Mouse (Mus musculus) intestine, embryonic 16.5 days (tissue): ENCODE measurements around the gene Tmem200a. TPM values are rescaled to one million over a fixed set of nuclear protein-coding genes. Genes with fewer than 3 reads are reported as not detected.

ENCODE experiments used
- ATAC-seq: fragments of 200-750 bp; cut with Nextera tagmentation; 2 replicates; pipeline ENCODE4 v1.8.0; 2017; ENCODE audit warnings: moderate TSS enrichment, moderate library complexity
- H3K27ac ChIP-seq: fragments of 300-500 bp; sonication (generic); 2 replicates; pipeline ENCODE4 v1.5.1; 2014; ENCODE audit warnings: mild to moderate bottlenecking, low read length
- H3K27me3 ChIP-seq: fragments of 300-500 bp; sonication (generic); replicated peaks from 2 replicates; pipeline ENCODE4 v1.6.1; 2014; ENCODE audit warnings: low read length, control low read depth, mixed read lengths; ENCODE audit not compliant: control insufficient read depth, insufficient read depth
- H3K36me3 ChIP-seq: fragments of 300-500 bp; sonication (generic); 2 replicates; pipeline ENCODE4 v1.6.1; 2014; ENCODE audit warnings: low read length, control low read depth; ENCODE audit not compliant: control insufficient read depth, insufficient read depth
- H3K4me1 ChIP-seq: fragments of 300-500 bp; sonication (generic); 2 replicates; pipeline ENCODE4 v1.6.1; 2014; ENCODE audit warnings: low read length, control low read depth, mixed read lengths; ENCODE audit not compliant: control insufficient read depth, insufficient read depth
- H3K4me2 ChIP-seq: fragments of 300-500 bp; sonication (generic); 2 replicates; pipeline ENCODE4 v1.6.1; 2014; ENCODE audit warnings: low read depth, low read length, control low read depth
- H3K4me3 ChIP-seq: fragments of 300-500 bp; sonication (generic); 2 replicates; pipeline ENCODE4 v1.5.1; 2014; ENCODE audit warnings: mild to moderate bottlenecking, low read length
- H3K9ac ChIP-seq: fragments of 300-500 bp; sonication (generic); 2 replicates; pipeline ENCODE4 v1.6.1; 2014; ENCODE audit warnings: low read depth, low read length
- H3K9me3 ChIP-seq: fragments of 300-500 bp; sonication (generic); 2 replicates; pipeline ENCODE4 v1.6.1; 2016; ENCODE audit warnings: low read length, control low read depth; ENCODE audit not compliant: control insufficient read depth
- WGBS: fragments of 180-500 bp; shearing (Covaris S2); extraction: QIAGEN DNeasy Blood & Tissue Kit; methylation state at CpG from one replicate; pipeline ENCODE4 v1.1.7; 2014; 5-methylcytosine and 5-hydroxymethylcytosine counted together
- polyA plus RNA-seq: library from polyadenylated mRNA; unstranded; fragments of >200 nt; fragmentation: Nextera tagmentation; extraction: Ambion mirVana; gene quantifications from 2 replicates; pipeline ENCODE4 v1.2.1, GENCODE M21; 2015

Gene Tmem200a
- 4.5 and 5.7 TPM in 2 replicates for polyA plus RNA-seq

DNA sequence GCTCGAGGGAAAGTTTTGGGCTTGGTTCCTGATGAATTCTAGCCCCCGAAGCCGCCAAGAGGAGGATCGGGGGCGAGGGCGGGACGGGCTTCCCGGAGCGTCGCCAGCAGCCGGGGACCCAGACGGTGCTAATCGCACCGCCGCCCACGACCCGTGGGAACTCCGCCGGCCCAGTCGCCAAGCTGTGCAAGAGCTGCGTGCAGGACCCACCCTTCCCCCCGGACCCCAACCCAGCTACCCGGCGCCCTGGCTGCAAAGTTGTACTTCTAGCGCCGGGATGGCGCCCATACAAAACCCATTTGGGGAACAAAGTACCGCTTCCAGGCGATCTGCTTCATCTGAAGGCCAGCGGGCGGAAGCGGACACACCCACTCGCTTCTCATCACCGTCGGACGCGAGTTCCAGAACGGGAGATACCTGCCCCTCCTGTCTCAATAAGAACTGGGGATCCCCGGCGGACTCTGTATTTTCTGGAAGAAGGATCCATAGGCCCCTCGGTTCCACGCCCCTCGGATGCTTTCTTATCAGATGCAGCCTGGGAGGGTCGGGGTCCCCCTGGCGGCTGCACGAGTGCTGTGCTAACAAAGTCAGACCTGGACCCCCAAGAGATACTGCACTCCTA is at the start of gene Tmem200a:
Tmem200a (minus strand) TSS at position 532 of the 622 bp plus-strand sequence.
- H3K9ac ChIP-seq: peak within 1 kb of the TSS; percentile 60
- WGBS: under 1% methylated on average over 46 of the region's 46 CpGs
- peak within 1 kb of the TSS; percentile 93 for H3K4me2 ChIP-seq
- H3K4me1 ChIP-seq: no peaks in the 10 kb centered on the region
- ATAC-seq: peak; percentile 79
- H3K27ac ChIP-seq: no peak within 1 kb of the TSS
- H3K27me3 ChIP-seq: peaks cover 11% of the 10 kb centered on the region; the same call in 1 of the 2 replicates
- no peaks in the 10 kb centered on the region for H3K36me3 ChIP-seq
- no peaks in the 10 kb centered on the region for H3K9me3 ChIP-seq
- H3K4me3 ChIP-seq: peak within 1 kb of the TSS; percentile 67

DNA sequence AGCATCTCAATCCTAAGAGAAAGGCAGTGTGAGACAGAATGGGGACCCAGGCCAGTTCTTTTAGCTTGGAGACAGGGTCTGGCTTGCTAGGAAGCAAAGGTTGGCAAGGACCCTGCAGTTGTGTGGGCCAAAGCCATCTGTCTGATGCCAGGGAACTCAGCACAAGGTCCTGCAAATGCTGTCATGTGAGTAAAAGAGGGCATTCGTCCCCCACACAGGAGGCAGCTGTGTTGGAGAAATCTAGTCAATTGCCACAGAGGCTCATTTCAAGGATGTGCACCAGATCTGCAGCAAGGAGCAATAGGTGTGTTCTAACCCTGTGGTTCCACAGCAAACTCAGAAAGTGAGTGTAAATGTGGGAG is 41.0 kb upstream of the Tmem200a start:
- ATAC-seq: no peak
- H3K4me1 ChIP-seq: no peaks in the 10 kb centered on the region
- 63% methylated on average over 1 of the region's 1 CpGs for WGBS
- H3K4me3 ChIP-seq: no peak overlapping the region
- H3K9me3 ChIP-seq: no peaks in the 10 kb centered on the region
- H3K4me2 ChIP-seq: no peak overlapping the region
- no peak overlapping the region for H3K9ac ChIP-seq
- H3K27ac ChIP-seq: no peak overlapping the region
- no peaks in the 10 kb centered on the region for H3K27me3 ChIP-seq
- no peaks in the 10 kb centered on the region for H3K36me3 ChIP-seq

DNA sequence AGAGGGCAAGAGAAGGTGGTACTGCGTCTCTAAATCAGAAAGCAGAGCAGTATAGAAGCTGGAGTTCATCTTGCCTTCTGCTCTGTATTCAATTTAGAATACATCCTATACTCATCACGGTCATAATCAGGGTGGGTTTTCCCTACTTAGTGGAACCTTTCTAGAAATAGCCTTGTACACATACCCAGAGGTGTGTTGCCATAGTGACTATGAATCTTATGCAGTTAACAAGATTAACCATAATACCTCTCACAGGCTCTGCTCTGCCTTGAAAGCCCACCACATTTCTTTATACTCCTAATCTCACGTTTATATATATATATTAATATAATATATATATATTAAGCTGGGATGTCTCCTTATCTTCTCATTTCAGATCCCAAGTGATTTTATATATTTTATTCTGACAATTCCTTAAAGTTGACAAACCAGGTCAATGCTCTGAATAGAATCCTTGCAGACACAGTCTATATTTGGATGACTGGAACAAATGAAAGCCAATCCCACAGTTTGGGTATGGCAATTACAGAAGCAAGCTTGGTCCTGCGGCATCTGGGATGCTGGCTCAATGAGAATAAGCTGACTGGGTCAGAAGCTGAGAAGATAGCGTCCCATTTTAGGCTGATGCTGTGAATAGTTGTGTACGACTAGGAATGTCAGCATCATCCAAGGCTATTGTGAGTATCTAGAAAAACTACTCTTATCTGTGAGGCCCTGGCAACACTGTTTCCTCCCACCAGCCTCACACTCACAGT is 40.4 kb upstream of the Tmem200a start:
- Histone ChIP-seq H3K4me2 (no peak overlapping the region), H3K27ac (no peak overlapping the region), H3K9me3 (no peaks in the 10 kb centered on the region), H3K4me1 (no peaks in the 10 kb centered on the region), H3K9ac (no peak overlapping the region), H3K27me3 (no peaks in the 10 kb centered on the region), H3K36me3 (no peaks in the 10 kb centered on the region), H3K4me3 (no peak overlapping the region)
- ATAC-seq: no peak
- WGBS: 88% methylated on average over 6 of the region's 6 CpGs

DNA sequence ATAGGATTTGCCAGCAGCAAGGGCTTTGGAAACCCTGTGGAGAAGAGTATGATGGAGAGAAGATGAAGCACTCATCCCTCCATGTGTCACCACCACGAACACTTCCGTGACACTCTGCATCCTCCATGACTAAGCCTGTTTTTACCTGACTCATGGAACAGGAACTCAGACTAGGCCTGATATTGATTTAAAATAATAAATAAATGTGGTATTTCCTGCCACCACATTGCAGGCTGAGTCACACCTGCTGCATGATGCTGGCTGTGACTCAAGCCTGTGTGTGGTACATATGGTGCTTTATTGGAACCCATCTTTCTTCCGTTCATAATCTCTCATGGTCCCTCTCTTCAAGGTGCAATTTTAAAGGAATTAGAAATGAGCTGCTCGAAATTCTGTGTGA is 35.6 kb upstream of the Tmem200a start:
- no peak overlapping the region for H3K27ac ChIP-seq
- H3K4me2 ChIP-seq: no peak overlapping the region
- H3K9me3 ChIP-seq: no peaks in the 10 kb centered on the region
- H3K4me3 ChIP-seq: no peak overlapping the region
- no peaks in the 10 kb centered on the region for H3K36me3 ChIP-seq
- H3K9ac ChIP-seq: no peak overlapping the region
- no peaks in the 10 kb centered on the region for H3K27me3 ChIP-seq
- WGBS: 80% methylated on average over 4 of the region's 4 CpGs
- no peak for ATAC-seq
- no peaks in the 10 kb centered on the region for H3K4me1 ChIP-seq

DNA sequence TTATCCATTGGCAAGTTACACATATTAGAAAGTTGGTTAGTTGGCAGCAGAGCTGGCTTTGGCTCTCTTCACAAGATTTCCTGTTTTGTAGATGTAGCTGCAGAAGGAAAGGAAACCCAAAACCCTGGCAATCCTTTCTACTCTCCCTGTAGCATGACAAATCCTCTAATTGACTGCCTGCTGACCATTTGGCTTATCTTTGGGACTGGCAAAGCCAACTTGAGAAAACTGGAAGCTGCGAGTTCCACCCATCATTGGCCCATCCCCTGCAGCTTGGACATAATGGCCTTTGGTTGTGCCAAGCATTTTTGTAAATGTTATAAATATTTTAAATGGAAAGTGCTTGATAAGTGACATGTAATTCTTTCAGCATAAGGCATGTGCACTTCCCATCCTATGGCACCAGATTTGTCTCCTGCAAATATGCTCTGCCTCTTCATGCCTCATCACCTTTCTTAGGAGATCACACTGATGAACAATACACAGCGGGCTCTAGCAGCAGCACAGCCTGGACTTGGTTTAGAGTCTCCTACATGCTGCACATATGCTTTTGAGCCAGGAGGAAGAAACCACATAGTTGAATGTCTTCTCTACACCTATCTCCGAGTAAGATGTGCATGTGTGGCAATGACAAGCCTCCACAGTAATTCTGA is 24.6 kb upstream of the Tmem200a start:
- WGBS: 81% methylated on average over 3 of the region's 3 CpGs
- Histone ChIP-seq H3K27ac (no peak overlapping the region), H3K4me2 (no peak overlapping the region), H3K27me3 (no peaks in the 10 kb centered on the region), H3K4me3 (no peak overlapping the region), H3K4me1 (no peaks in the 10 kb centered on the region), H3K36me3 (no peaks in the 10 kb centered on the region), H3K9ac (no peak overlapping the region), H3K9me3 (no peaks in the 10 kb centered on the region)
- no peak for ATAC-seq

DNA sequence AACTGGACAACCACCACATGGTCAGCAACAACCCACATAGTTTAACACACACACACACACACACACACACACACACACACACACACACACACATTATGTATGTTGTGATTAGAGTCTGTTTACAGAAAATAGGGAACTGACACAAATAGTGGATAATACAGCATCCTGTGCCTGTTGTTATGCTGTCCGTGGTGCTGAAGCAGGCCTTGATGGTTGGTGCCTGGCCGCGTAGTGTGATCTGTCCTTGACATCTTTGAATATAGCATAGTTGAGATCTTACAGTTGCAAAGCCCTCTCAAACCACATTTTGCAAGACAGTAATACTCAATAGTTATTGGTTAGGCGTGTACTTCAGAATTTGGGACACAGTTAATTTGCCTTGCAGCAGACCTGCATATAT is 3.2 kb upstream of the Tmem200a start:
- no peaks in the 10 kb centered on the region for H3K9me3 ChIP-seq
- no peak for ATAC-seq
- no peaks in the 10 kb centered on the region for H3K36me3 ChIP-seq
- H3K4me2 ChIP-seq: no peak overlapping the region
- H3K27ac ChIP-seq: no peak overlapping the region
- no peak overlapping the region for H3K4me3 ChIP-seq
- H3K4me1 ChIP-seq: no peaks in the 10 kb centered on the region
- no peak overlapping the region for H3K9ac ChIP-seq
- 62% methylated on average over 4 of the region's 4 CpGs for WGBS
- H3K27me3 ChIP-seq: peaks cover 11% of the 10 kb centered on the region; the same call in 1 of the 2 replicates

DNA sequence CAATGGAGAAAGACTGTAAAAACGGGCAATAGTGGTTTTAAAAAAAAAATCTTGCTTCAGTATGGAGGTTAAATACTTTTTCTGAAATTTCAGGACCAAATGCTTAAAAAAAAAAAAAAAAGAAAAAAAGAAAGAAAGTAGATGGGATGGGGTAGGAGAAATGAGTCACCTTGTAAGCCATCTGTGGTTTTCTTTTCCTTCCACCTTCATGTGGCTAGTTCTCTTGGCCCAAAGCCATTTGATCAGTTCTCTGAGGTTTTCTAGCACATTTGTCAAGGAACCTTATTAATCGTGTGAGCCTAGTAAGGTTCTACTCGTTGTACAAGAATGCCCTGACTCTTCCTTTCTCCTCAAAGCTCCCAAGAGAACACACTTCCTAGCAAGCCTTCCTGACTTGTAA is 826 bp upstream of the Tmem200a start:
- no peak overlapping the region for H3K4me3 ChIP-seq
- no peak for ATAC-seq

DNA sequence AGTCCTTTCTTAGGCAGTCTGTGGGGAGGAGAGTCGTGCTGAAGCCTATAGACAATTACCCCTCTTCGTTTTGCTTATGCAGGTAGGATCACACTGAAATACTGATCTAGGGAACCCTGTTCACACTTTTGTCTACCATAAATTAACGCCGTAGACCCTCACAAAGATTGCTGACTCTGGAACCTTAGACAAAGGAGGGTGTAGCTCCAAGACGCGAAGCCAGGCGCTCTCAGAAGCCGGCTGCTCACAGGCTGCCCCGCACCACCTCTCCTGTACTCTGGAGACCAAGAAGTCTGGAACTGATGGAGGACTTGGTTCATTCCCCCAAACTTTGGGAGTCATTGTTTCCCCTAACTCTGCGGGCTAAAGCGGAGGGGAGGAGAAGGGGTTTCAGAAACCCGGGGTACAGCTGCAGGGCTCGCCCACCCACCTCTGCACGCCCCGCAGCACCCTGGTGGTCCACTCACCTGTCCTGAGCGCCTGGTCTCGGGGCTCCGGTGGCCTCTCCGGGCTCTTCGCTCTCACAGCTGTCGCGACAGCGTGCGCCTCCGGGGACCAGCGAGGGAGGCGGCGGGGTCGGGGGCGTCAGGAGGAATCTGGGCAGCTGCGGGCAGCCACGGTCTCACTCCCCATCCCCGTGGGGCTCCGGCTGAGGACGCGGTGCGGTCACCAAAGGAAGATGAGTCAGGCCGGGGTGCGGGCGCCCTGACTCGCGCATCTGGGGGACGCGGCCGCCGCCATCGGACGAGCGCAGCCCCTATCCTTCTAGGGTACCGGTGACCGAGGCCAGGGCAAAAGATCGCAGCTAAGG is 976 bp downstream of the Tmem200a start, which contains the start of gene Gm9767:
Gm9767 (plus strand) TSS at position 585 of the 811 bp plus-strand sequence.
- no peak within 1 kb of the TSS for H3K27ac ChIP-seq
- peak within 1 kb of the TSS; percentile 60 for H3K9ac ChIP-seq
- H3K27me3 ChIP-seq: peaks cover 11% of the 10 kb centered on the region; the same call in 1 of the 2 replicates
- H3K9me3 ChIP-seq: no peaks in the 10 kb centered on the region
- H3K36me3 ChIP-seq: no peaks in the 10 kb centered on the region
- H3K4me1 ChIP-seq: no peaks in the 10 kb centered on the region
- 1% methylated on average over 52 of the region's 52 CpGs for WGBS
- ATAC-seq: peak; percentile 60; the same call in 1 of the 2 replicates
- peak within 1 kb of the TSS; percentile 93 for H3K4me2 ChIP-seq
- peak within 1 kb of the TSS; percentile 67 for H3K4me3 ChIP-seq

More for the DNA sequence above, 826 bp upstream of the Tmem200a start:
- Histone ChIP-seq H3K4me1 (no peaks in the 10 kb centered on the region), H3K27me3 (peaks cover 11% of the 10 kb centered on the region; the same call in 1 of the 2 replicates), H3K27ac (no peak overlapping the region), H3K9ac (no peak overlapping the region), H3K4me2 (no peak overlapping the region), H3K36me3 (no peaks in the 10 kb centered on the region), H3K9me3 (no peaks in the 10 kb centered on the region)
- WGBS: 73% methylated on average over 3 of the region's 3 CpGs

DNA sequence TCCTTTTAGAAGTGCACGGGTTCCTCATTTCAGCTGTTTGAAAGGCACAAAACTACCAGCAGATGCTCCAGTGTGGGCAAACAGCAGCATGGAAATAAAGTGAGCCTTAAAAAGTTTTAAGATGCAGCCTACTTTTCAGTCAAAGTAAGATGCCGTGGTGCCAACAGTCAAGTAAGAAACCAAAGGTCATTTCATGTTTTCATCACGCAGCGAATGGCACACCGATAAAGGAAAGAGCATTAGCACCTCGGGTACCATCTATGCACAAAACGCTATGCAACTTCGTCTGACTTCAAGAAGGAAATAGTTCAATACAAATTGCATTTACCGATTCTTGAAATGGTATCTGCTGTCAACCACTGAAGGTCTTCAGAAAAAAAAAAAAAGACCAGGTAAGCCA is 1.9 kb downstream of the Tmem200a start:
- H3K36me3 ChIP-seq: no peaks in the 10 kb centered on the region
- no peaks in the 10 kb centered on the region for H3K4me1 ChIP-seq
- no peak overlapping the region for H3K27ac ChIP-seq
- H3K4me2 ChIP-seq: no peak overlapping the region
- peaks cover 11% of the 10 kb centered on the region; the same call in 1 of the 2 replicates for H3K27me3 ChIP-seq
- H3K4me3 ChIP-seq: no peak overlapping the region
- no peak overlapping the region for H3K9ac ChIP-seq
- H3K9me3 ChIP-seq: no peaks in the 10 kb centered on the region
- WGBS: 80% methylated on average over 9 of the region's 9 CpGs
- ATAC-seq: no peak
